8 mouse cellular contexts compared by ENCODE assay signal in genomic region chr5:147400505-147400979, GRCm38 (mm10). TPM values are rescaled to one million over a fixed set of nuclear protein-coding genes. Genes with fewer than 3 reads are reported as not detected.
DNase-seq lines count a peak whose midpoint lies in the region; ATAC-seq and TF ChIP-seq lines count a peak whose summit lies in the region.

No protein-coding gene starts in this region.

- peak overlapping the region; percentile 48 for H3K4me3 ChIP-seq in heart, embryonic 11.5 days (ENCODE audit: low read depth, low read length)
- H3K4me3 ChIP-seq in hindbrain, embryonic 10.5 days: peak overlapping the region; percentile 59
- peak overlapping the region; percentile 58 for H3K4me3 ChIP-seq in midbrain, embryonic 10.5 days

- H3K9me3 ChIP-seq in heart, embryonic 11.5 days (replicated peaks; ENCODE audit: control insufficient read depth, low read length): no peaks in the 10 kb centered on the region
- no peaks in the 10 kb centered on the region for H3K9me3 ChIP-seq in hindbrain, embryonic 10.5 days
- H3K9me3 ChIP-seq in midbrain, embryonic 10.5 days (replicated peaks): no peaks in the 10 kb centered on the region

- POLR2A ChIA-PET in Patski (lab: Charles Lee): no interaction called here

- 5% methylated on average over 17 of the region's 17 CpGs for WGBS in heart, embryonic 11.5 days (ENCODE audit: insufficient replicate concordance)
- 3% methylated on average over 17 of the region's 17 CpGs for WGBS in hindbrain, embryonic 10.5 days
- WGBS in midbrain, embryonic 10.5 days: 3% methylated on average over 17 of the region's 17 CpGs

- in situ Hi-C loops in Patski (cut with MboI; ENCODE audit: low pct_unique_long_range_greater_than_20kb): loop anchor here (5.0 to 10.0 kb wide), 2 partner anchors 334 to 447 kb away; no protein-coding TSS in a partner anchor

- TF ChIP-seq CTCF in Patski (IDR thresholded peaks at IDR 0.05): no peak

- H3K36me3 ChIP-seq in heart, embryonic 11.5 days (ENCODE audit: control insufficient read depth, insufficient read depth, low read length): no peaks in the 10 kb centered on the region
- no peaks in the 10 kb centered on the region for H3K36me3 ChIP-seq in hindbrain, embryonic 10.5 days
- no peaks in the 10 kb centered on the region for H3K36me3 ChIP-seq in midbrain, embryonic 10.5 days

- ATAC-seq in heart, embryonic 11.5 days (replicated peaks; ENCODE audit: insufficient number of reproducible peaks, low FRiP score, low TSS enrichment): no peak
- peak; percentile 7 for ATAC-seq in Patski

- no peak overlapping the region for H3K27ac ChIP-seq in heart, embryonic 11.5 days (ENCODE audit: low read depth, low read length)
- H3K27ac ChIP-seq in hindbrain, embryonic 10.5 days: no peak overlapping the region
- H3K27ac ChIP-seq in midbrain, embryonic 10.5 days (replicated peaks): no peak overlapping the region

- peaks cover 49% of the 10 kb centered on the region for H3K27me3 ChIP-seq in heart, embryonic 11.5 days (ENCODE audit: control insufficient read depth, insufficient read depth, low read length)
- peaks cover 16% of the 10 kb centered on the region for H3K27me3 ChIP-seq in Patski
- H3K27me3 ChIP-seq in hindbrain, embryonic 10.5 days (ENCODE audit: insufficient read depth, poor library complexity, severe bottlenecking): peaks cover 62% of the 10 kb centered on the region
- peaks cover 55% of the 10 kb centered on the region for H3K27me3 ChIP-seq in midbrain, embryonic 10.5 days (ENCODE audit: low read depth, poor library complexity, severe bottlenecking)

- H3K4me2 ChIP-seq in heart, embryonic 11.5 days: peak overlapping the region; percentile 84

- no peak for DNase-seq in heart, adult 9 months (ENCODE audit: low spot score in 2 of 2)
- DNase-seq in Patski (ENCODE audit: low read depth, low spot score): no peak
- DNase-seq in hindbrain, embryonic 10.5 days (ENCODE audit: low spot score): no peak
- DNase-seq in midbrain, embryonic 10.5 days (ENCODE audit: low spot score): no peak
- DNase-seq in layer of hippocampus, adult 11-12 months (ENCODE audit: low spot score): no peak
- no peak for DNase-seq in kidney, adult 8-10 months
- DNase-seq in testis, postnatal 14 days (ENCODE audit: low spot score): no peak

- H3K4me1 ChIP-seq in heart, embryonic 11.5 days (ENCODE audit: control insufficient read depth, insufficient read depth, low read length): peaks cover 6% of the 10 kb centered on the region
- H3K4me1 ChIP-seq in hindbrain, embryonic 10.5 days (replicated peaks): peaks cover 16% of the 10 kb centered on the region
- H3K4me1 ChIP-seq in midbrain, embryonic 10.5 days: peaks cover 15% of the 10 kb centered on the region

- CTCF ChIA-PET in Patski (lab: Charles Lee): no interaction called here

- H3K9ac ChIP-seq in heart, embryonic 11.5 days (ENCODE audit: low read depth, low read length): peak overlapping the region; percentile 10; the same call in 1 of the 2 replicates

RNA-seq across cellular contexts. Expression of gene Flt3, which starts 0.3 kb away (rescaled TPM):
- 0.10 TPM in 2 replicates for polyA plus RNA-seq in heart, embryonic 11.5 days (2014; fragmentation: Nextera tagmentation; extraction: Ambion mirVana)
- 0.30 TPM for polyA plus RNA-seq in Patski (2021)
- polyA plus RNA-seq in hindbrain, embryonic 10.5 days (2016; fragmentation: Nextera tagmentation; extraction: Ambion mirVana): not detected in 2 replicates
- 0.02 and 0.12 TPM in 2 replicates for polyA plus RNA-seq in midbrain, embryonic 10.5 days (2016; fragmentation: Nextera tagmentation; extraction: Ambion mirVana)

RNA-seq across cellular contexts. Expression of gene Pan3, which starts 29.4 kb away (rescaled TPM):
- polyA plus RNA-seq in heart, embryonic 11.5 days (2014; fragmentation: Nextera tagmentation; extraction: Ambion mirVana): 43.7 and 54.9 TPM in 2 replicates
- 62.2 TPM for polyA plus RNA-seq in Patski (2021)
- polyA plus RNA-seq in hindbrain, embryonic 10.5 days (2016; fragmentation: Nextera tagmentation; extraction: Ambion mirVana): 47.7 and 50.3 TPM in 2 replicates
- polyA plus RNA-seq in midbrain, embryonic 10.5 days (2016; fragmentation: Nextera tagmentation; extraction: Ambion mirVana): 46.8 and 54.5 TPM in 2 replicates
